Mouse (Mus musculus): ENCODE results near the gene Iars2. TPM values are rescaled to one million over a fixed set of nuclear protein-coding genes. Genes with fewer than 3 reads are reported as not detected.

The Iars2 gene
- total RNA-seq, 2 experiments from 2014 or later: 35.2 to 43.2 TPM

DNA sequence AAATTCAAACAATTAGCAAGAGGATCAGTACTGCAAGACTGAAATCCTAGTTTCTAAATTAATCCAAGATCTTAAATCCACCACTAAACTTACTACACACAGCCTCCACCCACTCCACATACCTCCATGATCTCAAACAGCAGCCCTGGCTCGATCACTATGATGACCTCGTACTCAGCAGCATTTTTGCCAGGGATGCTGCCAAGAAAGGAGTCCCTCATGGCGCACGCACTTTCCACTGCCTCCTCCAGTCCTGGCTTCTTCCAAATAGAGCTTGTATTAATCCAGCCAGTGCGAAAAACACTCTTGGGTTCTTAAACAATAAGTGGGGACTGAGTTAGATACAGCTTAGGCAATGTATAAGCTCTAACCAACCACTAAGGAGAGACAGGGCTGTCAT lies 40.0 kb downstream of the Iars2 start:
- Histone ChIP-seq H3K27ac (peak overlapping the region; percentile 50), H3K4me3 (no peak overlapping the region)
- peak; percentile 67 for DNase-seq
- intact Hi-C loops (cut with DNase I): no loop called here
- no peak for TF ChIP-seq CTCF (IDR thresholded peaks at IDR 0.05)

DNA sequence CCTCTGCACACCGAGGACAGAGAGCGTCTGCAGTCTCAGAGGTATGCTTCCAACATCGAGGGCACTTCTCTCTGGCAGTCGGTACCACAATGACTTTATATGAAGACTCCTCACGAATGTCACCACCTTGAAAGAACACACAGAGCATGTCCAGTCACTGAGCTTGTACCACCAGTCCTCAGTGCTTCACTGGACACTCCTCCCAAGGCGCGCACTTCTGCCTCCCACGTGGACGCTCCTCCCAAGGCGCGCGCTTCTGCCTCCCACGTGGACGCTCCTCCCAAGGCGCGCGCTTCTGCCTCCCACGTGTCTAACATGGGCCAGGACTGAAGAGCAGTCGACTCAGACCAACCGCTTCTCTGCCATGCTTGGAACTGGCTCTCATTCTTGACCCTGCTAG lies 42.1 kb downstream of the Iars2 start:
- H3K4me3 ChIP-seq: no peak overlapping the region
- no peak overlapping the region for H3K27ac ChIP-seq
- TF ChIP-seq CTCF (IDR thresholded peaks at IDR 0.05): no peak
- intact Hi-C loops (cut with DNase I): no loop called here
- no peak for DNase-seq

DNA sequence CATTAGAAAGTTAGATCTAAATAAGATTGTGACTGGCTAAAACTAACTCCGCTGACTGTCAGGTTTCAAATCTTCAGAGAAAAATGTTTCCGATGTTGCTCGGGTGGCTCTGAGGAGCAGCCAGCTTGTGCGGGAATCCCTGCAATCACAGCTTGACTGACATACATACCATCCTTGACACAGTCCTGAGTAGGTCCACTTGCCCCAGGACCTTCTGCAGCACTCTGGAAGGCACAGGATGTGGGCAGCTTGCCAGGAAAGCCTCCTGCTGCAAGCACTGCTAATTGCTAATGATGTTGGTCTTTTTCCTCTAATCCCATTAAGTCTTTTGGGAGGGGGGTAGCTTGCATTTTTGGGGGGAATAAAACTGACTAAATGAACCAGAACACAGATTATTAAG lies 44.0 kb downstream of the Iars2 start:
- intact Hi-C loops (cut with DNase I): no loop called here
- Histone ChIP-seq H3K4me3 (no peak overlapping the region), H3K27ac (no peak overlapping the region)
- no peak for TF ChIP-seq CTCF (IDR thresholded peaks at IDR 0.05)
- peak; percentile 59 for DNase-seq

DNA sequence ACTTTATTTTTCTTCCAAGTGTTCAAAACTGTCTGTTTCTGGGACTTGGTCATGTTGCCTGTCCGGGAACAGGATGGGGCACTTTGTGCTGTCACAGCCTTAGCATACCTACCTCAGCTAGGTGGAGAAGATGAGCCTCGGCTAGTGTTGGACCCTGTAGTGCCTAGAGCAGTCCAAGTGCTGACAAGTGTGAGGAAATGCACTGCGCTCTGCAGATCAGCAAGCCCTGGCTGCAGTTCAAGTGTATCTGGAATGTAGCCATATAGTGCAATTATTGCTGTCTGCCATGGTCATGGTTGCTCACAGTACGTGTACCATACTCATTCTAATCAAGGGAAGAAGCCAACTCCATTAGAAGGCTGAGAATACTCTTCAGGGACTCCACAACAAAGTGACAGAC lies 44.5 kb downstream of the Iars2 start:
- TF ChIP-seq CTCF (IDR thresholded peaks at IDR 0.05): no peak

DNA sequence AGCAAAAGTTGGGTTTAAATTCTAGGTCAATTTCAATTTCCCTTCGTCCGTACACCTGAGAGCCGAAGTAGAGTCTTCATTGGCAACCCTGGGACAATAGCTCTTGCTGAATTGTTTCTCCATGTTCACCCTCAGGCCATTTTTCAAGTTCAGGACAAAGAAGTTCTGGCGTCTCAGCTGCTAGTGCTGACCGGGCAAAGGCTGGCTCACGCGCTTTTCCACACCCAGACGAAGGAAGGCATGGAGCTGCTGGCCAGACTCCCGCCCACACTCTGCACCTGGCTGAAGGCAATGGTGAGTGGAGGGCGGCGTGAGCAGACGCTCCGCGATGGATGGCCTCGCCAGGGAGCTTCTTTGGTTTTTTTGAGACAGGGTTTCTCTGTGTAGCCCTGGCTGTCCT lies 45.9 kb downstream of the Iars2 start:
- DNase-seq: no peak
- intact Hi-C loops (cut with DNase I): no loop called here
- TF ChIP-seq CTCF (IDR thresholded peaks at IDR 0.05): no peak
- Histone ChIP-seq H3K4me3 (no peak overlapping the region), H3K27ac (no peak overlapping the region)

More for the DNA sequence above, 44.5 kb downstream of the Iars2 start:
- DNase-seq: peak; percentile 34
- intact Hi-C loops (cut with DNase I): no loop called here
- no peak overlapping the region for H3K27ac ChIP-seq
- no peak overlapping the region for H3K4me3 ChIP-seq

DNA sequence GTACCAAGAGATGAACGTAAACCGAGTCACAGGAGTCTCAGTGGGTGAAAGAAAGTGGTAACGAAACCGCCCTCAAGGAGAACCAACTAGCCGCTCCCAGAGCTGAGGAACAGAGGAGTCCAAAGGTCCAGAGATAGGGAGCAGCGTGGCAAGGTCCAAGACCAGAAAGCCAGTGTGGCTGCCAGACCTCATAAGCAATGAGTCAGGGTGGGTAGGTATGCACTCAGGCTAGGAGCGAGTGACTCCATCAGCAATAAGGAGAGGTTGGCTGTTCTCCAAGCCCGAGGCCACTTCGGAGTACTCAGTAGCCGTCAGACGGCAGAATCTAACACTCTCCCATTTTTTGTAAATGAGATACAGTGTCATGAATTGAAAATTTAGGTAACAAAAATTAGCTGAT lies 46.4 kb downstream of the Iars2 start:
- no peak for DNase-seq
- Histone ChIP-seq H3K4me3 (no peak overlapping the region), H3K27ac (no peak overlapping the region)
- intact Hi-C loops (cut with DNase I): no loop called here
- TF ChIP-seq CTCF (IDR thresholded peaks at IDR 0.05): no peak

DNA sequence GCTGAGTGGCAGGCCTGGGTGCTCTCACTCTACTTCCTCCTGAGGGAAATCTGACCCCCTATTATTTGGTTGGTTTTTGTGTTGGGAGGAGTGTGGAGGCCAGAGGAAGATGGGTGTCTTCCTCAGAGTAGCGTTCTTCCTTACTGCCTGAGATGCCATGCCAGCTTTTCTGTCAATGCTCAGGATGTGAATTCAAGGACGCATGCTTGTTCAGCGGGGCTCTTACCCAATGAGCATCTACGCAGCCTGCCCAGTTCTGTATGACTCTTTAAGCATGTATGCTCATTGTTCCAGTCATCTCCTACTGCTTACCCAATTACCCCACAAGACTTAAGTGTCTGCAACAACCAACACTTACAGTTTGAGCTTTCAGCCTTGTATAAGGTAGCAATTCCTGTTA lies 48.6 kb downstream of the Iars2 start:
- H3K27ac ChIP-seq: no peak overlapping the region
- no peak overlapping the region for H3K4me3 ChIP-seq
- TF ChIP-seq CTCF (IDR thresholded peaks at IDR 0.05): no peak
- intact Hi-C loops (cut with DNase I): no loop called here
- DNase-seq: no peak

DNA sequence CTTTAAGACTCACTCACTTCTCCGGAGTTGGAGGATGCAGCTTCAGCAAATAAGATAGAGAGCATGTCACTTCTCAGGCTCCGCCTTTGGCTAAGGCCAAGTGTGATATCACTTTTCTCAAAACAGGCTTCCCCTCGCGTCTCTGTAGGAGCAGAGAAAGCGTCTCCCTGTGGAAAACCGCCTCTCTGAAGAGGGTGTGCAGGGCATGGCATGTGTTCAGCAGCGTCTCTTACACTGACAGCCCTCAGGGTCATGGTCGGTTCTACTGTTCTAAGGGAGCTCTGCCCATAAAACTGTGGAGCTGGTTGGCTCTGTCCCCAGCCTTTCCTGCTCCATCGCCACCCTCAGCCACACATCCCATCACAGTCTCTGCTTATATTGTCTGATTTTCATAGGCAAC lies 49.9 kb downstream of the Iars2 start:
- no peak for DNase-seq
- intact Hi-C loops (cut with DNase I): no loop called here
- Histone ChIP-seq H3K4me3 (no peak overlapping the region), H3K27ac (peak overlapping the region; percentile 59)
- TF ChIP-seq CTCF (IDR thresholded peaks at IDR 0.05): no peak

DNA sequence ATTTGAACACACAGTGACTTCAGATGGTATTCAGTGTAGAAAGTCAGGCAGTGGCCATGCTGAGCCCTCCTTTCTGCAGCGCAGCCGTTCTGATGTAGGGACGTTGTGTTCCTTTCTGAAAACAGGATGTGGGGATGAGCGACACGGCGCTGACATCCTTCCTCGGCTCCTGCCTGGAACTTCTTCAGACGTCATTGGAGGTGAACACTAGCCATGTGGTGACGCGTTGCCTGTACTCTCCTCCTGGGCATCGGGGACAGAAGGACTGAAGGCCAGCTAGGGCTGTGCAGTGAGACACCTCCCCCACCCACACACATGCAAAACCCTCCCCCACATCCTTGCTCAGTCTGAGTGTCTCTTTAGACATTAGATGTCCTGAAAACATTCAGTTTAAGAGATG lies 52.2 kb downstream of the Iars2 start:
- intact Hi-C loops (cut with DNase I): no loop called here
- no peak overlapping the region for H3K4me3 ChIP-seq
- H3K27ac ChIP-seq: no peak overlapping the region
- TF ChIP-seq CTCF (IDR thresholded peaks at IDR 0.05): no peak
- DNase-seq: no peak

DNA sequence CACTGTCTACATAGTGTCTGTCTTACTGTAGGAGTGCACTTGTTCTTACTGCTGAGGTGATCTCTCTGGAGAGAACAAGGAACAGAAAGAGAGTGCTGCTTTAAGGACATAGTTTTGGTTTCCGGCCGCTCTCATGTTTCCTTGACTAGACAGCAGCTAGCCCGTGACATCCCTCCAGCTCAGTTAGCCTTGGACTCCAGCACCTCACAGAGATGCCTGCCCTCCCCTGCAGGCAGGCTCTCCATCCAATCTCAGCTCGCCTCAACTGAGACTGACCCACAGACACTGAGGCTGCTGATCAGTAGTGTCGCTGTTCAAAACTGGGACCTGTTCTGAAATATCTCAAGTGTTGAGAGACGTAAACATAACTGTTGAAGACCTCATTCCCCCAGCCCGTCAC lies 53.2 kb downstream of the Iars2 start:
- DNase-seq: no peak
- no peak for TF ChIP-seq CTCF (IDR thresholded peaks at IDR 0.05)
- H3K4me3 ChIP-seq: no peak overlapping the region
- H3K27ac ChIP-seq: no peak overlapping the region
- intact Hi-C loops (cut with DNase I): no loop called here

DNA sequence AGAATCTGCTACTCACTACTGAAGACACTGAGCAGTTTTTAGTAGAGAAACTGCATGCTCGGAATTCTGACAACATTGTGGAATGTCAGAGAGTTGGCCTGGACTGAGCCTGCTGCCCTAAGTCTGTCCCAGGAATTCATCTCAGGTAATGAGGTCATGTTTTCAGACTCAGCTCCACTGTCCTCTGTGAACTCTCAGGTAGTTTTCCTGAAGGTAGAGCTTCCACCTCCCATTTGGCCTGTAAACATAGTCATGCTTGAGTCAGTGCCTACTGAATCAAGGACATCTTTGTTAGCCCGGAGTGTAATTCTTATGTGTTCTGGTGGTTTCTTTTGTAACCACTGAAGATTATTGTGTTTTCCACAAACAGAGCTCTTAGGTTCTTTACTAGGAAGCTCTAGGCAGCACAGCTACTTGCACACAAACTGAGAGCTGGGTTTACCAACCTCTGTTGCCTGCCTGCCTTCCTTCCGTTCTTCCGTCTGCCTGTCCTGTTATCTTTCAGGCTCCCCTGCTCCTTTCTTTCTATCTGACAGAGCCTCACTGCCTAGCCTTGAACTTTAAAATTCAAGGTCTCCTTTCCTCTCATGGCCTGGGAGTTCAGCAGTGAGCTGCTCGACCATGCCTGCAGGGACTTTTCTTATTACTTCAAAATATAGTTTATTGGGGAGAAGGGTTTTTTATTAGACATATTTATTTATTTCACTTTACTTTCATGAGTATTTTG lies 54.2 kb downstream of the Iars2 start:
- Histone ChIP-seq H3K4me3 (no peak overlapping the region), H3K27ac (no peak overlapping the region)
- intact Hi-C loops (cut with DNase I): no loop called here
- TF ChIP-seq CTCF (IDR thresholded peaks at IDR 0.05): no peak
- no peak for DNase-seq

DNA sequence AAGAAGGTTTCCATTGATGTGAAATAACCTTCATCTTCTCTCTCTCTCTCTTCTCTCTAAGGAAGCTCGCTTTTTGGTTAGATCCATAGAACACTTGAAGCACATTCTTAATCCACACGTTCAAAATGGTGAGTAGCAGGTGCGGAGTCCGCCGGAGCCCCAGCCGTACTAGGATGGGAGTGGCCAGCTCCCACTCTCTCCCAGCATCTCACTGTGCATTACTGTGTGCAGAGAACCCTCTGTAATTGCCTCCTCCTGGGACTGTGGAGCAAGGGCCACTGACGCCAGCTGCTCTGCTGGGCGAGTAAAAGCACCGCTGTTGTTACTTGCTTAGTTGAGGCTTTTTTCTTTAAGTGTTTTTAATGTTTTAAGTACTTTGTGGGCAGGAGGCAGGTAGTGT lies 57.8 kb downstream of the Iars2 start:
- TF ChIP-seq CTCF (IDR thresholded peaks at IDR 0.05): no peak
- intact Hi-C loops (cut with DNase I): no loop called here
- Histone ChIP-seq H3K4me3 (no peak overlapping the region), H3K27ac (no peak overlapping the region)
- DNase-seq: no peak

DNA sequence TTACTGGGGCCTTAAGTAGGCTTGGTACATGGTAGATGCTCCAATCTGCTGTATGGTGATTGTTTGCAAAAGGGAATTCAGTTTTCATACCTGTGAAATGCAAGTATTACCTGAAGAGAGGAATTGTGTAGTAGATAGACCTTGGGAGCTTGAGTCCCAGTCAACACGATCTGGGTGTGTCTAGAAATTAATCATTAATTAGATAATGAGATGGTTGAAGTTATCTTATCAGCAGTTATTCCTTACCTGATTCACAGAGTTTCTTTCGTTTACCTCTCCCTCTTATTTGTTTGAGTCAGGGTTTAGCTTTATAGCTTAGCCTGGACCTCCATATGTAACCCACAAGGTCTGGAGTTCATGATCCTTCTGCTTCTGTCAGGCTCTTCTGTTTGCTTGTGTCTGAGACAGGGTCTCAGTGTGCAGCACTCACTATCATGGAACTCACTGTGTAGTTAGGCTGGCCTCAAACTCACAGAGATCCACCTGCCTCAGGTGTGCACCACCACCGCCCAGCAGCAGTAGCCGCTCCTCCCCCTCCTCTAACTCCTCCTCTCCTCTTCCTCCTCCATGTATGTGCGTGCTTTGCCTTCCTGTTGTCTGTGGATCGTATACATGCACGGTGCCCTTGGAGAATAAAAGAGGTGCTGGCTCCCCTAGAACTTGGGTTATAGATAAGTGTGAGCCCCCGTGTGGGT lies 58.6 kb downstream of the Iars2 start:
- no peak overlapping the region for H3K4me3 ChIP-seq
- DNase-seq: no peak
- no peak for TF ChIP-seq CTCF (IDR thresholded peaks at IDR 0.05)
- no peak overlapping the region for H3K27ac ChIP-seq
- intact Hi-C loops (cut with DNase I): no loop called here

DNA sequence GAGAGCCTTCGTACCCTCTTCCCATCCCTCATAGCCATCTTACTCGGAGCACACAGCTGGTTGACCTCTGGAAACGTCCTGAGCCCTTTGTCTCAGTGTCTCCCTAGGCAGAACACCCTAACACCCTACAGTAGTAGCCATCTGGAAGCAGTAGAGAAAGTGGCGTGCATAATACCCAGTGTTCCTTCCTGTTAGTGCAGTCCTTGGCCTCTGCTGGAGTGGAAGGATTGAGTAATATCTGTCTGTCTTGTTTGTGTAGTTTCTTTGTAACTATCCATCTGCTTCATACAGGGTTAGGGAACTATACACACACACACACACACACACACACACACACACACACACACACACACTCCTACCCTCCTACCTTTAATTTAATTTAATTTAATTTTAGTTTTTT lies 60.5 kb downstream of the Iars2 start:
- H3K27ac ChIP-seq: no peak overlapping the region
- TF ChIP-seq CTCF (IDR thresholded peaks at IDR 0.05): no peak
- DNase-seq: no peak
- intact Hi-C loops (cut with DNase I): no loop called here
- H3K4me3 ChIP-seq: no peak overlapping the region
